Comparison of ENCODE assay signal across 1 mouse cellular context in genomic region chr2:172440640-172441005, GRCm38 (mm10).
TF ChIP-seq lines count a peak whose summit lies in the region.

No protein-coding gene starts in this region.

TF ChIP-seq in MEL, 35 proteins besides CTCF, POLR2A, EP300 and RAD21 (continued from another document):
- TF ChIP-seq KAT2A (conservative IDR thresholded peaks at IDR 0.05; ENCODE audit: low read depth, low read length) (no peak), MAZ (IDR thresholded peaks at IDR 0.05; ENCODE audit: low read depth, low read length) (no peak; the same call in 1 of the 2 replicates), MYC (IDR thresholded peaks at IDR 0.05; ENCODE audit: low read depth, low read length) (no peak), GABPA (IDR thresholded peaks at IDR 0.05; ENCODE audit: low read depth, low read length) (no peak), RCOR1 (IDR thresholded peaks at IDR 0.05; ENCODE audit: low read depth, low read length) (no peak), JUND (IDR thresholded peaks at IDR 0.05; ENCODE audit: low read depth, low read length) (no peak), SIN3A (IDR thresholded peaks at IDR 0.05; ENCODE audit: low read length) (no peak)
